Mouse (Mus musculus) forebrain, embryonic 10.5 days (tissue): ENCODE data around the gene Npepps. TPM values are rescaled to one million over a fixed set of nuclear protein-coding genes. Genes with fewer than 3 reads are reported as not detected.
"Not testable (repeated sequence)": the region's sequence is repeated elsewhere in the genome, so short reads cannot be mapped to it uniquely, and the experiment has no call there.

Experiments used
- DNase-seq: peaks from one replicate; pipeline ENCODE4 v3.0.0-alpha.2; 2017; ENCODE audit warnings: low spot score; ENCODE audit errors: extremely low spot score
- H3K27ac ChIP-seq: fragments of 300-500 bp; sonication (generic); 2 replicates; pipeline ENCODE4 v1.5.1; 2016; ENCODE audit warnings: mild to moderate bottlenecking
- H3K27me3 ChIP-seq: fragments of 300-500 bp; sonication (generic); 2 replicates; pipeline ENCODE4 v1.6.1; 2016; ENCODE audit warnings: mild to moderate bottlenecking; ENCODE audit not compliant: poor library complexity, severe bottlenecking
- H3K36me3 ChIP-seq: fragments of 300-500 bp; sonication (generic); replicated peaks from 2 replicates; pipeline ENCODE4 v1.6.1; 2016; ENCODE audit warnings: mild to moderate bottlenecking, moderate library complexity
- H3K4me1 ChIP-seq: fragments of 300-500 bp; sonication (generic); 2 replicates; pipeline ENCODE4 v1.6.1; 2016
- H3K4me3 ChIP-seq: fragments of 300-500 bp; sonication (generic); 2 replicates; pipeline ENCODE4 v1.5.1; 2016; ENCODE audit warnings: mild to moderate bottlenecking, moderate library complexity
- H3K9me3 ChIP-seq: fragments of 300-500 bp; sonication (generic); 2 replicates; pipeline ENCODE4 v1.6.1; 2016; ENCODE audit warnings: mild to moderate bottlenecking, moderate library complexity
- WGBS: fragments of 180-500 bp; shearing (Covaris S2); methylation state at CpG from one replicate; pipeline ENCODE4 v1.1.7; 2016; 5-methylcytosine and 5-hydroxymethylcytosine counted together
- polyA plus RNA-seq: library from polyadenylated mRNA; unstranded; fragments of >200 nt; fragmentation: Nextera tagmentation; extraction: Ambion mirVana; gene quantifications from 2 replicates; pipeline ENCODE4 v1.2.1, GENCODE M21; 2016

The Npepps gene
- 96.2 and 101 TPM in 2 replicates for polyA plus RNA-seq

DNA sequence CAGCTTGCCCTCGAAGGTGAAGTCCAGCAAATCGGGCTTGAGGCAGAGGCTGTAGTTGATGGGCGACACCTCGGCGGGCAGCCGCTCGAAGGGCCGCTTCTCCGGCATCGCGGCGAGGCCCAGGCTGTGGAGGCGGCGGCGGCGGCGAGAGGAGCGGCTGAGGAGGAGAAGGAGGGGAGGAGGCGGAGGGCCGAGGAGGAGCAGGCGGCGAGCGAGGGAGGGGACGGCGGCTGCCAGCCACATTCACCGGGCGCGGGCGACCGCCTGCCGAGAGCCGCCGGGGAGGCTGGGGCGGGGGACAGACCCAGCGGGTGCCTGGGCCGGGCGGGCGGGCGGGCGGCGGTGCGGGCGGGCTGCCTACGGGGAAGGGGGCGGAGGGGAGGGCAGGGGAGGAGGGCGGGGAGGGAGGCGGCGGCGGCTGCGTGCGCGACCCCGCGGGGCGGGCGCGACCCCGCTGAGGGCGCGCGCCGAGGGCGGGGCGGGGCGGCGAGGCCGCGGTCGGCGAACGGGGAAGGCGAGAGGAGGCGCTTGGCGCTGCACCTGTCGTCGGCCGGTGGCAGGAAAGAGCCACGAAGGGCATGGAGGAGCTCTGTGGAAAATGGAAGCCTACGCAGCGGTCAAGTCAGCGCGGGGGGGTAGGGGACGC is at the start of gene Npepps:
Npepps (minus strand) TSS at position 423 of the 646 bp plus-strand sequence.
- Histone ChIP-seq H3K9me3 (no peaks in the 10 kb centered on the region), H3K27ac (peak within 1 kb of the TSS; percentile 99), H3K4me1 (peaks cover 19% of the 10 kb centered on the region), H3K4me3 (peak within 1 kb of the TSS; percentile 99), H3K36me3 (peaks cover 5% of the 10 kb centered on the region; the same call in 1 of the 2 replicates), H3K27me3 (peaks cover 3% of the 10 kb centered on the region; the same call in 1 of the 2 replicates)
- peak; percentile 83 for DNase-seq
- 1% methylated on average over 56 of the region's 83 CpGs for WGBS

GRCm38 (mm10) chr11:97328148-97328547 is 47.7 kb upstream of the Npepps start:
- DNase-seq, result peak; percentile 69
- Histone ChIP-seq H3K9me3 (no peaks in the 10 kb centered on the region), H3K27ac (no peak overlapping the region), H3K36me3 (peaks cover 77% of the 10 kb centered on the region), H3K4me1 (peaks cover 20% of the 10 kb centered on the region), H3K27me3 (no peaks in the 10 kb centered on the region), H3K4me3 (no peak overlapping the region)
- 38% methylated on average over 9 of the region's 9 CpGs for WGBS

DNA sequence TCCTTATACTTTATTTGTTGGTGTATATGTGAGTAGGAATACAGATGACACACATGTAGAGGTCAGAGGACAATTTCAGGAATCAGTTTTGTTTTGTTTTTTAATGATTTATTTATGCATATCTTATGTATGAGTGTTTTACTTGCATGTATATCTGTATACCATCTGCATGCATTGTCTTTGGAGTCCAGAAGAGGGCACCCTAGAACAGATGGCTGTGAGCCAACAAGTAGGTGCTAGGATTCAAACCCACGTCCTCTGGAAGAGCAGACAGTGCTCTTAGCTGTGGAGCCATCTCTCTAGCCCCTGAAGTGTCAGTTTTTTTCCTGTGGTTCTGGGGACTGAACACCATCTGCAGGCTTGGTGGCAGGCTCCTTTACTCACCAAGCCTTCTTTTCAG is 44.8 kb upstream of the Npepps start:
- Histone ChIP-seq H3K27me3 (no peaks in the 10 kb centered on the region), H3K36me3 (peaks cover 96% of the 10 kb centered on the region), H3K9me3 (no peaks in the 10 kb centered on the region), H3K4me1 (no peaks in the 10 kb centered on the region), H3K4me3 (no peak overlapping the region), H3K27ac (no peak overlapping the region)
- 73% methylated on average over 1 of the region's 1 CpGs for WGBS
- no peak for DNase-seq

DNA sequence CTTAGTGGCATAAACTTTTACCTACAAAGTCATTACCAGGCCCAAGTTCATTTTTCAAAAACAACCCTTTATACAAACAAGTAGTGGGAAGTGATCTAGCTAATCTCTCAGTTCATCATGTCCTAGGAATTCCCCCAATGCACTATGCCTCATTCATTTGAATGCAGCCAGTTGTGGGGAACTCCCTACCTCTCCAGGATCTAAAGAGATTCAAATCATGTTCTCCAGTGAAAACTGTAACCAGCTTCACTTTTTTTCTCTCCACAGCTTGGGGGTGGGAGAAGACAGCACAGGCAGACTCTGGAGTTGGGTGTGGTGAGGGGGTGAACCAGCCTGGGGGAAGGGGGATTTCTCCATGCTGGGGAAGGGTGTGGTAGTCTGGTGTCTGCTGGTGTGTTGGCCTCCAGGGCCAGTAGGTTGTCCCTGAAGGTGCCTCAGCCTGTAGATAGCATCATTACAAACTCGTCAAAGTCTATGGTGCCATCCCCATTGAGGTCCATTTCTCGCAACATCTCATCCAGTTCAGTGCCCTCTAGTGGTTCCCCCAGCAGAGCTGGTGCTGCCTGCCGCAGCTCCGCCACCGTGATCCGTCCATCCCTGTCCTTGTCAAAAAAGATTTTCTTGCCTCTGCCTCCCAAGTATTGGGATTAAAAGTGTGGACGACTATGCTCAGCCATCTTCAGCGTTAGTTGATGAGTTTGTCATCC is 41.6 kb upstream of the Npepps start:
- not testable (repeated sequence) for H3K4me3 ChIP-seq, H3K27me3 ChIP-seq, H3K9me3 ChIP-seq, DNase-seq, H3K27ac ChIP-seq, H3K4me1 ChIP-seq
- H3K36me3 ChIP-seq, result peaks cover 93% of the 10 kb centered on the region
- WGBS, result 87% methylated on average over 8 of the region's 8 CpGs

GRCm38 (mm10) chr11:97321197-97321596 is 40.8 kb upstream of the Npepps start:
- Histone ChIP-seq H3K27me3 (no peaks in the 10 kb centered on the region), H3K4me3 (no peak overlapping the region), H3K27ac (no peak overlapping the region), H3K36me3 (peaks cover 85% of the 10 kb centered on the region), H3K9me3 (no peaks in the 10 kb centered on the region), H3K4me1 (peaks cover 8% of the 10 kb centered on the region)
- WGBS, result 95% methylated on average over 8 of the region's 8 CpGs
- no peak for DNase-seq

- peak within 1 kb of the TSS; percentile 85 for H3K27ac ChIP-seq
- under 1% methylated on average over 50 of the region's 50 CpGs for WGBS
- DNase-seq, result peak; percentile 97
These were observed 35.4 kb upstream of the Npepps start, which contains the start of gene Mrpl45 for GRCm38 (mm10) chr11:97315504-97316503. Gene Mrpl45, plus strand, starts transcription at chr11:97315716.

GRCm38 (mm10) chr11:97314751-97315503 is 34.5 kb upstream of the Npepps start:
- H3K9me3 ChIP-seq, result no peaks in the 10 kb centered on the region
- H3K4me3 ChIP-seq, result peak overlapping the region; percentile 59
- WGBS, result 49% methylated on average over 8 of the region's 8 CpGs

More at GRCm38 (mm10) chr11:97315504-97316503, 35.4 kb upstream of the Npepps start, which contains the start of gene Mrpl45:
- H3K4me1 ChIP-seq, result peaks cover 18% of the 10 kb centered on the region
- peaks cover 5% of the 10 kb centered on the region for H3K27me3 ChIP-seq
- peaks cover 35% of the 10 kb centered on the region for H3K36me3 ChIP-seq
- H3K4me3 ChIP-seq, result peak within 1 kb of the TSS; percentile 59
- H3K9me3 ChIP-seq, result no peaks in the 10 kb centered on the region

DNA sequence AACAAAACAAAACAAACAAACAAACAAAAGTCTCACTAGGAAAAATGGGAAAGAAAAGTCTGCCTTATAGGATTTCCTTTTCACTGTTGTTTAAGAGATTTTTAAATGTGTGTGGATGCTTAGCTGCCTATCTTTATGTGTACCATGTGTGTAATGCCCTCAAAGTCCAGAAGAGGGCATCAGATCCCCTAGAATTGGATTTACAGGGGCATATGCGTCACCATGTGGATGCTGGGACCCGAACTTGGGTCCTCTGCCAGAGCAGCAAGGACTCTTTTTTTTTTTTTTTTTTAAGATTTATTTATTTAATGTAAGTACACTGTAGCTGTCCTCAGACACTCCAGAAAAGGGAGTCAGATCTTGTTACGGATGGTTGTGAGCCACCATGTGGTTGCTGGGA is 33.7 kb upstream of the Npepps start:
- H3K27ac ChIP-seq, result no peak overlapping the region
- DNase-seq, result no peak
- H3K27me3 ChIP-seq, result peaks cover 14% of the 10 kb centered on the region
- WGBS, result 94% methylated on average over 3 of the region's 3 CpGs
- H3K9me3 ChIP-seq, result no peaks in the 10 kb centered on the region
- H3K36me3 ChIP-seq, result peaks cover 18% of the 10 kb centered on the region
- peaks cover 33% of the 10 kb centered on the region for H3K4me1 ChIP-seq
- H3K4me3 ChIP-seq, result no peak overlapping the region

More at GRCm38 (mm10) chr11:97314751-97315503, 34.5 kb upstream of the Npepps start:
- H3K27ac ChIP-seq, result peak overlapping the region; percentile 85
- DNase-seq, result no peak
- peaks cover 11% of the 10 kb centered on the region for H3K27me3 ChIP-seq
- peaks cover 26% of the 10 kb centered on the region for H3K36me3 ChIP-seq
- H3K4me1 ChIP-seq, result peaks cover 25% of the 10 kb centered on the region

DNA sequence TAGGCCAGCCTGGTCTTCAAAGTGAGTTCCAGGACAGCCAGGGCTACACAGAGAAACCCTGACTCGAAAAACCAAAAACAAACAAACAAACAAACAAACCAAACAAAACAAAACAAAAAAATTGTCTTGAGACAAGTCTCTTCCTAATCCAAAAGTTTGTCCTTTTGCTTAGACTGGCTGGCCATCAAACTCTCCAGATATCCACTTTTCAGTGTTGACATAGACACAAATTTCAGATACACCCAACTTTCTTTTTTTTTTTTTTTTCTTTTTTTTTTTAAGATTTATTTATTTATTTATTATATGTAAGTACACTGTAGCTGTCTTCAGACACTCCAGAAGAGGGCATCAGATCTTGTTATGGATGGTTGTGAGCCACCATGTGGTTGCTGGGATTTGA is 32.4 kb upstream of the Npepps start:
- H3K36me3 ChIP-seq, H3K4me3 ChIP-seq, DNase-seq, H3K9me3 ChIP-seq, H3K27ac ChIP-seq: not testable (repeated sequence)
- Histone ChIP-seq H3K4me1 (peaks cover 33% of the 10 kb centered on the region), H3K27me3 (peaks cover 15% of the 10 kb centered on the region)
- WGBS, result 83% methylated on average over 1 of the region's 1 CpGs

DNA sequence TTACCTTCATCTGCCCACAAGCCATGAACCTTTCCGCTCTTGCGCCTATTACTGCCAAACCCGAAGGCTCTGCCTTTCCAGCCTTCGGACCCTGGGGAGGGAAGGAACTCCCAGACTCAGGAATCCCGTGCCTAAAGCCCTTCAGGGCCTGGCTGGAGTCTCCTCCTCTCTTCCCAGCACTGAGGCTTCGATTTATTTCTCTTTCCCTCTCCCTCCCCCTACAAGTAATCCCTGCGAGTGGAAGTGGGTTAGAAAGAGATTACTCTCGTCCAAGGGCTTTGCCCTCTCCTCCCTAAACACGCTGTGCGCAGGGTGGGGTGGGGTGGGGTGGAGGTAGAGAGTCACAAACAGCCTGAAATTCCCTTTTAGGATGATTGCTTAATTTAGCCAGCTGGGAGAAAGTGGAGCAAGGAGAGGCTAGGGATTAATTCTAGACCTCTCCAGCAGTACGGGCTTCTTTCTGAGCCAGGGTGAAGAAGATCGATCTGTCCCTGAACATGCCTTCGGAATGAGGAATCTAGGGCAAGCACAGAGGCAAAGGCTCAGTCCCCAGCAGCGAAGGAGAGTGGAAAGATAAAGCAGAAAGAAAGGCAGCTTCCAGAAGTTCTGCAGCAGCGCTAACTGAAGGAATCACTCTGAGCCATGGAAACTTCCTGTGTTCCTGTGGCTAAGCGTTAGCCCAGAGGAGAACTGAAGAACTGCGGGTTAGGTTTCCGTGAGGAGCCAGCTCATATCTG is 30.6 kb upstream of the Npepps start:
- no peaks in the 10 kb centered on the region for H3K9me3 ChIP-seq
- peaks cover 24% of the 10 kb centered on the region for H3K4me1 ChIP-seq
- DNase-seq, result peak; percentile 41
- no peaks in the 10 kb centered on the region for H3K36me3 ChIP-seq
- peak overlapping the region; percentile 58 for H3K4me3 ChIP-seq
- H3K27ac ChIP-seq, result peak overlapping the region; percentile 54
- 4% methylated on average over 18 of the region's 18 CpGs for WGBS
- peaks cover 15% of the 10 kb centered on the region for H3K27me3 ChIP-seq

GRCm38 (mm10) chr11:97309911-97310571 is 29.6 kb upstream of the Npepps start:
- Histone ChIP-seq H3K9me3 (no peaks in the 10 kb centered on the region), H3K36me3 (no peaks in the 10 kb centered on the region), H3K4me1 (peaks cover 24% of the 10 kb centered on the region), H3K27ac (peak overlapping the region; percentile 54), H3K4me3 (peak overlapping the region; percentile 58), H3K27me3 (peaks cover 15% of the 10 kb centered on the region)
- WGBS, result under 1% methylated on average over 25 of the region's 25 CpGs
- DNase-seq, result peak; percentile 80
